Mouse (Mus musculus) neural tube, embryonic 12.5 days (tissue): ENCODE results near the gene Rnd2. TPM values are rescaled to one million over a fixed set of nuclear protein-coding genes. Genes with fewer than 3 reads are reported as not detected.
A peak's percentile ranks its signal among the peaks of the same experiment; 100 is the strongest.
"Not testable (repeated sequence)": the region's sequence is repeated elsewhere in the genome, so short reads cannot be mapped to it uniquely, and the experiment has no call there.

Experiments used
- ATAC-seq: fragments of 200-750 bp; cut with Nextera tagmentation; 2 replicates; pipeline ENCODE4 v1.8.0; 2017; ENCODE audit warnings: low read depth, mild to moderate bottlenecking, moderate TSS enrichment, moderate library complexity; ENCODE audit not compliant: low FRiP score
- H3K27ac ChIP-seq: fragments of 300-500 bp; sonication (generic); 2 replicates; pipeline ENCODE4 v1.5.1; 2016
- H3K27me3 ChIP-seq: fragments of 300-500 bp; sonication (generic); replicated peaks from 2 replicates; pipeline ENCODE4 v1.6.1; 2016; ENCODE audit warnings: mild to moderate bottlenecking
- H3K36me3 ChIP-seq: fragments of 300-500 bp; sonication (generic); 2 replicates; pipeline ENCODE4 v1.6.1; 2016; ENCODE audit warnings: mild to moderate bottlenecking
- H3K4me1 ChIP-seq: fragments of 300-500 bp; sonication (generic); 2 replicates; pipeline ENCODE4 v1.6.1; 2016
- H3K4me2 ChIP-seq: fragments of 300-500 bp; sonication (generic); replicated peaks from 2 replicates; pipeline ENCODE4 v1.6.1; 2016; ENCODE audit warnings: mild to moderate bottlenecking
- H3K4me3 ChIP-seq: fragments of 300-500 bp; sonication (generic); 2 replicates; pipeline ENCODE4 v1.5.1; 2016
- H3K9ac ChIP-seq: fragments of 300-500 bp; sonication (generic); 2 replicates; pipeline ENCODE4 v1.6.1; 2016; ENCODE audit warnings: mild to moderate bottlenecking
- H3K9me3 ChIP-seq: fragments of 300-500 bp; sonication (generic); 2 replicates; pipeline ENCODE4 v1.6.1; 2016; ENCODE audit warnings: mild to moderate bottlenecking
- WGBS: fragments of 180-500 bp; shearing (Covaris S2); methylation state at CpG from one replicate; pipeline ENCODE4 v1.1.7; 2016; 5-methylcytosine and 5-hydroxymethylcytosine counted together
- polyA plus RNA-seq: library from polyadenylated mRNA; unstranded; fragments of >200 nt; fragmentation: Nextera tagmentation; extraction: Ambion mirVana; gene quantifications from 2 replicates; pipeline ENCODE4 v1.2.1, GENCODE M21; 2016

The Rnd2 gene
- polyA plus RNA-seq, 1 experiment from 2014 or later = 84.0 TPM

- H3K4me3 ChIP-seq, H3K27me3 ChIP-seq, H3K9me3 ChIP-seq, H3K9ac ChIP-seq, ATAC-seq, H3K4me2 ChIP-seq, H3K27ac ChIP-seq: not testable (repeated sequence)
- Histone ChIP-seq H3K4me1 (peaks cover 47% of the 10 kb centered on the region), H3K36me3 (peaks cover 13% of the 10 kb centered on the region; the same call in 1 of the 2 replicates)
- WGBS = 89% methylated on average over 1 of the region's 1 CpGs
Measured at GRCm38 (mm10) chr11:101473686-101474085, 8.9 kb downstream of the Rnd2 start.

GRCm38 (mm10) chr11:101474298-101474697 is 9.5 kb downstream of the Rnd2 start:
- Histone ChIP-seq H3K4me3 (no peak overlapping the region), H3K36me3 (peaks cover 13% of the 10 kb centered on the region; the same call in 1 of the 2 replicates), H3K27me3 (no peaks in the 10 kb centered on the region), H3K4me1 (peaks cover 48% of the 10 kb centered on the region), H3K4me2 (no peak overlapping the region), H3K9ac (no peak overlapping the region), H3K9me3 (no peaks in the 10 kb centered on the region), H3K27ac (no peak overlapping the region)
- WGBS = 76% methylated on average over 5 of the region's 5 CpGs
- ATAC-seq = no peak

- not testable (repeated sequence) for H3K4me2 ChIP-seq, H3K9ac ChIP-seq, H3K36me3 ChIP-seq, H3K27ac ChIP-seq, H3K9me3 ChIP-seq, ATAC-seq, H3K27me3 ChIP-seq, H3K4me3 ChIP-seq
- H3K4me1 ChIP-seq = peaks cover 46% of the 10 kb centered on the region
- 80% methylated on average over 4 of the region's 4 CpGs for WGBS
Measured at GRCm38 (mm10) chr11:101476361-101476760, 11.6 kb downstream of the Rnd2 start.

GRCm38 (mm10) chr11:101477194-101477551 is 12.4 kb downstream of the Rnd2 start:
- WGBS = 21% methylated on average over 4 of the region's 4 CpGs
- Histone ChIP-seq H3K4me3 (no peak overlapping the region), H3K27ac (peak overlapping the region; percentile 75), H3K36me3 (no peaks in the 10 kb centered on the region), H3K27me3 (no peaks in the 10 kb centered on the region), H3K9ac (no peak overlapping the region), H3K4me1 (peaks cover 38% of the 10 kb centered on the region), H3K4me2 (peak overlapping the region; percentile 8; the same call in 1 of the 2 replicates), H3K9me3 (no peaks in the 10 kb centered on the region)
- ATAC-seq = peak; percentile 70

- Histone ChIP-seq H3K4me1 (peaks cover 33% of the 10 kb centered on the region), H3K27ac (peak overlapping the region; percentile 92), H3K27me3 (no peaks in the 10 kb centered on the region), H3K4me3 (peak overlapping the region; percentile 1; the same call in 1 of the 2 replicates), H3K9me3 (no peaks in the 10 kb centered on the region), H3K4me2 (peak overlapping the region; percentile 50), H3K9ac (0 out of 2 replicates have a peak overlapping the region, but pooled peaks have one; percentile 29), H3K36me3 (no peaks in the 10 kb centered on the region)
- 23% methylated on average over 10 of the region's 10 CpGs for WGBS
- ATAC-seq = peak; percentile 84
Measured at GRCm38 (mm10) chr11:101477552-101478211, 12.9 kb downstream of the Rnd2 start.

- Histone ChIP-seq H3K4me3 (peak overlapping the region; percentile 17), H3K9me3 (no peaks in the 10 kb centered on the region), H3K36me3 (no peaks in the 10 kb centered on the region), H3K27me3 (no peaks in the 10 kb centered on the region), H3K4me1 (peaks cover 40% of the 10 kb centered on the region), H3K27ac (peak overlapping the region; percentile 92), H3K9ac (peak overlapping the region; percentile 42; the same call in 1 of the 2 replicates), H3K4me2 (peak overlapping the region; percentile 50)
- 3% methylated on average over 18 of the region's 18 CpGs for WGBS
- peak; percentile 60 for ATAC-seq
Measured at GRCm38 (mm10) chr11:101479171-101479635, 14.4 kb downstream of the Rnd2 start.

- Histone ChIP-seq H3K27me3 (no peaks in the 10 kb centered on the region), H3K4me1 (peaks cover 46% of the 10 kb centered on the region), H3K9me3 (no peaks in the 10 kb centered on the region), H3K4me3 (no peak overlapping the region), H3K9ac (no peak overlapping the region), H3K27ac (no peak overlapping the region), H3K36me3 (no peaks in the 10 kb centered on the region), H3K4me2 (no peak overlapping the region)
- WGBS = 71% methylated on average over 6 of the region's 6 CpGs
- ATAC-seq = no peak
Measured at GRCm38 (mm10) chr11:101480912-101481311, 16.1 kb downstream of the Rnd2 start.

- H3K4me2 ChIP-seq = no peak overlapping the region
- peak overlapping the region; percentile 29; the same call in 1 of the 2 replicates for H3K27ac ChIP-seq
- no peak for ATAC-seq
- 16% methylated on average over 3 of the region's 3 CpGs for WGBS
- H3K36me3 ChIP-seq = peaks cover 3% of the 10 kb centered on the region; the same call in 1 of the 2 replicates
- H3K4me3 ChIP-seq = no peak overlapping the region
- no peak overlapping the region for H3K9ac ChIP-seq
- peaks cover 31% of the 10 kb centered on the region for H3K4me1 ChIP-seq
- no peaks in the 10 kb centered on the region for H3K9me3 ChIP-seq
- no peaks in the 10 kb centered on the region for H3K27me3 ChIP-seq
Measured at GRCm38 (mm10) chr11:101483804-101484203, 19.0 kb downstream of the Rnd2 start.

- WGBS = 75% methylated on average over 6 of the region's 6 CpGs
- no peak overlapping the region for H3K4me2 ChIP-seq
- no peak overlapping the region for H3K9ac ChIP-seq
- no peaks in the 10 kb centered on the region for H3K9me3 ChIP-seq
- ATAC-seq = no peak
- H3K4me1 ChIP-seq = peaks cover 27% of the 10 kb centered on the region
- no peak overlapping the region for H3K4me3 ChIP-seq
- H3K27me3 ChIP-seq = no peaks in the 10 kb centered on the region
- H3K36me3 ChIP-seq = peaks cover 3% of the 10 kb centered on the region; the same call in 1 of the 2 replicates
- H3K27ac ChIP-seq = peak overlapping the region; percentile 53
Measured at GRCm38 (mm10) chr11:101484245-101484644, 19.4 kb downstream of the Rnd2 start.

- H3K27ac ChIP-seq = no peak overlapping the region; the same call in 1 of the 2 replicates
- ATAC-seq = no peak
- no peak overlapping the region for H3K4me2 ChIP-seq
- no peak overlapping the region for H3K9ac ChIP-seq
- H3K4me1 ChIP-seq = peaks cover 22% of the 10 kb centered on the region
- H3K36me3 ChIP-seq = peaks cover 3% of the 10 kb centered on the region; the same call in 1 of the 2 replicates
- H3K27me3 ChIP-seq = no peaks in the 10 kb centered on the region
- H3K9me3 ChIP-seq = no peaks in the 10 kb centered on the region
- WGBS = 89% methylated on average over 7 of the region's 7 CpGs
- H3K4me3 ChIP-seq = no peak overlapping the region
Measured at GRCm38 (mm10) chr11:101484814-101485213, 20.0 kb downstream of the Rnd2 start.

GRCm38 (mm10) chr11:101485509-101486028 is 20.8 kb downstream of the Rnd2 start:
- Histone ChIP-seq H3K9ac (0 out of 2 replicates have a peak overlapping the region, but pooled peaks have one; percentile 6), H3K36me3 (peaks cover 3% of the 10 kb centered on the region; the same call in 1 of the 2 replicates), H3K27me3 (no peaks in the 10 kb centered on the region), H3K4me3 (no peak overlapping the region), H3K9me3 (no peaks in the 10 kb centered on the region), H3K4me1 (peaks cover 17% of the 10 kb centered on the region; the same call in 1 of the 2 replicates), H3K27ac (peak overlapping the region; percentile 50; the same call in 1 of the 2 replicates), H3K4me2 (no peak overlapping the region)
- no peak for ATAC-seq
- 65% methylated on average over 6 of the region's 6 CpGs for WGBS

- Histone ChIP-seq H3K9me3 (no peaks in the 10 kb centered on the region), H3K9ac (no peak overlapping the region), H3K36me3 (peaks cover 3% of the 10 kb centered on the region; the same call in 1 of the 2 replicates), H3K4me2 (no peak overlapping the region), H3K4me1 (peaks cover 17% of the 10 kb centered on the region; the same call in 1 of the 2 replicates), H3K4me3 (no peak overlapping the region), H3K27me3 (no peaks in the 10 kb centered on the region), H3K27ac (no peak overlapping the region)
- ATAC-seq = no peak
- 84% methylated on average over 6 of the region's 6 CpGs for WGBS
Measured at GRCm38 (mm10) chr11:101486126-101486525, 21.3 kb downstream of the Rnd2 start.
